Mouse (Mus musculus) G1E (cell line): ENCODE results near the gene Med27.

Experiments
- CTCF ChIP-seq: IDR thresholded peaks from 2 replicates; pipeline ENCODE4 v1.5.1; 2012; ENCODE audit warnings: low read depth, low read length, inconsistent platforms, mixed read lengths
- GATA1 ChIP-seq: IDR thresholded peaks from 2 replicates; pipeline ENCODE4 v1.6.1; 2012; ENCODE audit warnings: borderline replicate concordance, low read length, inconsistent platforms, mixed read lengths
- GATA2 ChIP-seq: IDR thresholded peaks from 2 replicates; pipeline ENCODE4 v1.6.1; 2012; ENCODE audit warnings: low read depth, low read length, inconsistent platforms, borderline replicate concordance
- POLR2AphosphoS5 ChIP-seq: IDR thresholded peaks from 2 replicates; pipeline ENCODE4 v1.6.1; 2012; ENCODE audit warnings: low read depth, low read length, inconsistent platforms; ENCODE audit not compliant: insufficient replicate concordance
- TAL1 ChIP-seq: conservative IDR thresholded peaks from 2 replicates; pipeline ENCODE4 v1.6.1; 2012; ENCODE audit warnings: low read depth, low read length, inconsistent platforms, mixed read lengths

GRCm38 (mm10) chr2:29346629-29347271 is at the start of gene Med27:
- TF ChIP-seq CTCF (no peak), GATA1 (no peak), TAL1 (no peak), POLR2AphosphoS5 (no peak), GATA2 (no peak)
